Comparison of ENCODE assay signal across 8 mouse cellular contexts in genomic region chr6:72185893-72186490, GRCm38 (mm10). TPM values are rescaled to one million over a fixed set of nuclear protein-coding genes. Genes with fewer than 3 reads are reported as not detected.
DNase-seq lines count a peak whose midpoint lies in the region; ATAC-seq and TF ChIP-seq lines count a peak whose summit lies in the region.

No protein-coding gene starts in this region.

- H3K27ac ChIP-seq in intestine, postnatal 0 days (ENCODE audit: low read depth, low read length): no peak overlapping the region
- H3K27ac ChIP-seq in limb, embryonic 10.5 days: peak overlapping the region; percentile 51; the same call in 1 of the 2 replicates
- no peak overlapping the region for H3K27ac ChIP-seq in midbrain, embryonic 15.5 days

- ATAC-seq in granulocyte monocyte progenitor cell, adult 5-6 weeks (replicated peaks; ENCODE audit: poor library complexity, severe bottlenecking): peak; percentile 65
- peak; percentile 48; the same call in 1 of the 2 replicates for ATAC-seq in intestine, postnatal 0 days
- ATAC-seq in midbrain, embryonic 15.5 days (replicated peaks): peak; percentile 75

- H3K36me3 ChIP-seq in intestine, postnatal 0 days (ENCODE audit: control insufficient read depth, insufficient read depth): no peaks in the 10 kb centered on the region
- H3K36me3 ChIP-seq in limb, embryonic 10.5 days: no peaks in the 10 kb centered on the region
- H3K36me3 ChIP-seq in midbrain, embryonic 15.5 days (replicated peaks): no peaks in the 10 kb centered on the region

- no peak overlapping the region for H3K9ac ChIP-seq in intestine, postnatal 0 days (ENCODE audit: low read depth, low read length)
- no peak overlapping the region for H3K9ac ChIP-seq in midbrain, embryonic 15.5 days

- no peaks in the 10 kb centered on the region for H3K9me3 ChIP-seq in intestine, postnatal 0 days (ENCODE audit: control insufficient read depth)
- no peaks in the 10 kb centered on the region for H3K9me3 ChIP-seq in limb, embryonic 10.5 days (replicated peaks)
- H3K9me3 ChIP-seq in midbrain, embryonic 15.5 days: no peaks in the 10 kb centered on the region

- no peaks in the 10 kb centered on the region for H3K4me1 ChIP-seq in intestine, postnatal 0 days (replicated peaks; ENCODE audit: control insufficient read depth, insufficient read depth, low read length)
- peaks cover 48% of the 10 kb centered on the region for H3K4me1 ChIP-seq in limb, embryonic 10.5 days
- peaks cover 11% of the 10 kb centered on the region for H3K4me1 ChIP-seq in midbrain, embryonic 15.5 days

- H3K4me3 ChIP-seq in intestine, postnatal 0 days (ENCODE audit: low read depth, low read length): no peak overlapping the region
- no peak overlapping the region for H3K4me3 ChIP-seq in limb, embryonic 10.5 days
- no peak overlapping the region for H3K4me3 ChIP-seq in midbrain, embryonic 15.5 days

- peak; percentile 54 for DNase-seq in 3134 (ENCODE audit: extremely low read depth, insufficient read length, low spot score)
- peak; percentile 64 for DNase-seq in adrenal gland, adult 2 months
- peak; percentile 82 for DNase-seq in embryo, embryonic 10.5 days (ENCODE audit: low spot score)
- DNase-seq in limb, embryonic 10.5 days (ENCODE audit: low spot score): peak; percentile 90
- DNase-seq in spleen, postnatal 10 days (ENCODE audit: low spot score in 2 of 2): peak; percentile 83 to 88

- 7% methylated on average over 6 of the region's 6 CpGs for WGBS in intestine, postnatal 0 days
- WGBS in limb, embryonic 10.5 days: 4% methylated on average over 6 of the region's 6 CpGs
- 5% methylated on average over 6 of the region's 6 CpGs for WGBS in midbrain, embryonic 15.5 days

- peaks cover 21% of the 10 kb centered on the region; the same call in 1 of the 2 replicates for H3K27me3 ChIP-seq in intestine, postnatal 0 days (replicated peaks; ENCODE audit: control insufficient read depth, insufficient read depth, low read length)
- H3K27me3 ChIP-seq in limb, embryonic 10.5 days (ENCODE audit: low read depth, poor library complexity, severe bottlenecking): peaks cover 12% of the 10 kb centered on the region
- H3K27me3 ChIP-seq in midbrain, embryonic 15.5 days (replicated peaks): peaks cover 19% of the 10 kb centered on the region

- TF ChIP-seq CTCF in intestine, postnatal 0 days (IDR thresholded peaks at IDR 0.05; ENCODE audit: low read depth): peak; percentile 99

- H3K4me2 ChIP-seq in intestine, postnatal 0 days (replicated peaks; ENCODE audit: low read depth): no peak overlapping the region
- no peak overlapping the region for H3K4me2 ChIP-seq in midbrain, embryonic 15.5 days

RNA-seq across cellular contexts. Expression of gene Atoh8, which starts 49.4 kb away (rescaled TPM):
- total RNA-seq in adrenal gland, adult 2 months (2021): 1 to 10 TPM; 2.3 to 3.1 TPM
- polyA plus RNA-seq in adrenal gland, adult 2 months (2012; rRNA removed): 5.5 and 8.3 TPM in 2 replicates
- total RNA-seq in granulocyte monocyte progenitor cell, adult 5-6 weeks (2014; fragmentation: Nextera tagmentation): 1.5 TPM in 1 of 2 replicates, not detected in the other
- not detected in 2 replicates for total RNA-seq in granulocyte monocyte progenitor cell, adult 5-6 weeks (2017)
- polyA plus RNA-seq in intestine, postnatal 0 days (2015; fragmentation: Nextera tagmentation; extraction: Ambion mirVana): 3.7 and 4.5 TPM in 2 replicates
- 24.9 and 28.0 TPM in 2 replicates for polyA plus RNA-seq in limb, embryonic 10.5 days (2016; fragmentation: Nextera tagmentation; extraction: Ambion mirVana)
- polyA plus RNA-seq in midbrain, embryonic 15.5 days (2015; fragmentation: Nextera tagmentation; extraction: Ambion mirVana): 1.9 and 2.2 TPM in 2 replicates
